Mouse (Mus musculus) C3H10T1/2 (cell line): Measurements from ENCODE around the gene Hist1h4a. TPM values are rescaled to one million over a fixed set of nuclear protein-coding genes. Genes with fewer than 3 reads are reported as not detected.

Experiments
- polyA plus RNA-seq, 2 experiments: library from polyadenylated mRNA; unstranded; fragments of >200 nt; fragmentation: generic; extraction: Trizol; gene quantifications; one replicate each; pipeline ENCODE4 v1.2.1; 2012; ENCODE audit warnings: missing spikeins in 2 of 2

Hist1h4a gene
- polyA plus RNA-seq: 10 to 100 TPM in 1 of 2 experiments, 1 to 10 TPM in 1; 4.4 to 17.3 TPM

DNA sequence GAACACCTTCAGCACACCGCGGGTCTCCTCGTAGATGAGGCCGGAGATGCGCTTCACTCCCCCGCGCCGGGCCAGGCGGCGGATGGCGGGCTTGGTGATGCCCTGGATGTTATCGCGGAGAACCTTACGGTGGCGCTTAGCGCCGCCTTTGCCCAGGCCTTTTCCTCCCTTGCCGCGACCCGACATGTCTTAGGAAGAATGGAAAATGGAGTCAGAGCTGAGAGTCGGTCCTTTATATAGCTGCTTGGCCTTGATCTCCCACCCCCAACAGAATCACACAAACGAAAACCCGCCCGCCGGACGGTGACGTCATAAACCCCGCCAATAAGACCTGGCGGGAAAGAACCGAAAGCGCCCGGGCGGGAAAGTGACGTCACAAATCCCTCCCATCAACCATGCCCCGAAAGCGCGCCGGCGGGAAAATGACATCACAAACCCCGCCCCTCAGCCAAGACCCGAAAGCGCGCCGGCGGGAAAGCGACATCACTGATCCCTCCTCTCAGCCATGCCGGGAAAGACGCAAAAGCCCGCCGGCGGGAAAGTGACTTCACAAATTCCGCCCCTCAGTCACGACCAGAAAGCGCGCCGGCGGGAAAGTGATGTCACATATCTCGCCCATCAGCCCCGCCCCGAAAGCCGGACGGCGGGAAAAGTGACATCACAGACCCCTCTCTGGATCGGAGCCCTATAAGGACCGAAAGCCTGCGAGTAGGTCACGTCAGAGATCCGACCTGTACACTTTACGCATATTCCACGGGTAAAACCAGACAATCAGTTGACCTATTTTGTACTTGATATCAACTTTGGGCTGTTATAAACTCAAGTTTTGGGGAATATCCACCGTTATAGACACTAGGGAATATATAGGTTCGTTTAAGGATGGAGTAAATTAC lies at the start of gene Hist1h4a:
Gene Hist1h4a (minus strand): TSS at position 259 of the 893 bp plus-strand sequence.

DNA sequence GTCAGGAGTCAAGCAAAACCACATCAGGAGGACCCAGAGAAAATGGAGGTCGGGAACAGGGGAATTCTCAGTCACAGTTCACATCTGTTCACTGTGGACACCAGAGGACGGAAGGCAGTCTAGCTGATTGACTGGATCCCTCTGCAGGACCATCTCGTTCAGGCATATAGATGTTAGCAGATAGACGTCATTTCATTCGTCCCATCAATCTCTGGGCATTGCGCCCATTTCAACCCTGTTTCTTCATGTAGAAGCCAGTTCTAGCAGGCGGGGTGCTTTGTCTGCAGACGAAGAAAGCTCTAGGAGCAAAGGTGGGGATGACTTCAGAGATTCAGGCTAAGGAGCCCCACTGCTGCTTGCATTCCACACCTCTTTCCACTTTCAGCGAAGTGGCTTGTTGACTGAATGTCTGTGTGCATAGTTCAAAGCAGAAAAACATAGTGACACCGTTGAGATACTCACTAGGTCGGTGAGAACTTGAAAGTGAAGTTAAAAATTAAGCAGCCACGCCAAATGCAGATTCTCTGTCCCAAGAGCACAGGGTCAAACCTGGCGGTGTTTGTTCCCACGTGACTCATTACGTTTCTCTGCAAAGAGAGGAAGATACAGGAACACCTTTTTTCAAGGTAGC lies 45.5 kb upstream of the Hist1h4a start, which contains the start of gene Slc17a2:
Gene Slc17a2 (plus strand): TSS at position 572 of the 631 bp plus-strand sequence.

GRCm38 (mm10) chr13:23769613-23770012 lies 8.6 kb upstream of the Hist1h4a start, which contains the start of gene Trim38:
Gene Trim38, plus strand, starts transcription at chr13:23769913.

DNA sequence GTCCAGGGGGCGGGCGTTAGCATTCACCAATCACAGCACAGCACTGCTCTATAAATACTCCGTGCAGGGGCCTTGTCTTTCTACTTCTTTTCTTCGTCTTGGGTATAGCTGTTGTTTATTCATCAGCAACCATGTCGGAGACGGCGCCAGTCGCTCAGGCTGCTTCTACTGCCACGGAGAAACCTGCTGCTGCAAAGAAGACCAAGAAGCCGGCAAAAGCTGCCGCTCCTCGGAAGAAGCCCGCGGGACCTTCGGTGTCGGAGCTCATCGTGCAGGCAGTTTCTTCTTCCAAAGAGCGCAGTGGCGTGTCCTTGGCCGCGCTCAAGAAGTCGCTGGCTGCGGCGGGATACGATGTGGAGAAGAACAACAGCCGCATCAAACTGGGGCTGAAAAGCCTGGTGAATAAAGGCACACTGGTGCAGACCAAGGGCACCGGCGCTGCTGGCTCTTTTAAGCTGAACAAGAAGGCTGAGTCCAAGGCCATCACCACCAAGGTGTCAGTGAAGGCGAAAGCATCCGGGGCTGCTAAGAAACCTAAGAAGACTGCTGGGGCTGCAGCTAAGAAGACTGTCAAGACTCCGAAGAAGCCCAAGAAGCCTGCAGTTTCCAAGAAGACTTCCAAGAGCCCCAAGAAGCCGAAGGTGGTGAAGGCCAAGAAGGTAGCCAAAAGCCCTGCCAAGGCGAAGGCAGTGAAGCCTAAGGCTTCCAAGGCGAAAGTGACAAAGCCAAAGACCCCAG lies 2.7 kb upstream of the Hist1h4a start, which contains the start of gene Hist1h1a:
Gene Hist1h1a (plus strand): TSS at position 81 of the 738 bp plus-strand sequence.

DNA sequence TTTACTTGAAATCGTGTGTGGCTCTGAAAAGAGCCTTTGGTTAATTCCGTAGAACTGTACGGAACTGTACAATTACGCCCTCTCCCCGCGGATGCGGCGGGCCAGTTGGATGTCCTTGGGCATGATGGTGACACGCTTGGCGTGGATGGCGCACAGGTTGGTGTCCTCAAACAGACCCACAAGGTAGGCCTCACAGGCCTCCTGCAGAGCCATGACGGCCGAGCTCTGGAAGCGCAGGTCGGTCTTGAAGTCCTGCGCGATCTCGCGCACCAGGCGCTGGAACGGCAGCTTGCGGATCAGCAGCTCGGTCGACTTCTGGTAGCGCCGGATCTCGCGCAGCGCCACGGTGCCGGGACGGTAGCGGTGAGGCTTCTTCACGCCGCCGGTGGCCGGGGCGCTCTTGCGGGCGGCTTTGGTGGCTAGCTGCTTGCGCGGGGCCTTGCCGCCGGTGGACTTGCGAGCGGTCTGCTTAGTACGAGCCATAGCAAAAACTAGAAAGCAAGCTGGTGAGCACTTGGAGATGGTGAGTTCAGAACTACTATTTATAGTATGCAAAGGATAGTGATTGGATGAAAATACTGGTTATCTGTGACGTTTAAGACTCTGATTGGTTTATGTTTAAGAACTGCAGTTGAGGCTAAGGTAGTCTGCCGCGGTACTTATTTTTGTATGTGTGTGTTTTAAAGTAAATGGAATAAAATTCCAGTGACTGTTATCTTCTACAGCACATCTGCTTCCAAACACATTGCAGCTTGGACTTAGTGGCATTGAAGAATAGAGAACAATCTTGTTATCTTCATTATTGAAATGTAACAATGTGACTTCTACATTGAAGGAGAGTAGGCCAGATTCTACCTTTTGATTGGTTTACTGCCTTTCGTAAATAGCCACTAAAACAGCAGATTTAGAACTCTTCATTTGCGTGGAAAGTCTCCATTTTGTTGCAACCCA lies 1.1 kb upstream of the Hist1h4a start, which contains the start of gene Hist1h3a:
Gene Hist1h3a (minus strand): TSS at position 516 of the 951 bp plus-strand sequence.

GRCm38 (mm10) chr13:23756790-23757189 lies 4.2 kb downstream of the Hist1h4a start, which contains the start of gene Hist1h4b:
Gene Hist1h4b, plus strand, starts transcription at chr13:23757013.

DNA sequence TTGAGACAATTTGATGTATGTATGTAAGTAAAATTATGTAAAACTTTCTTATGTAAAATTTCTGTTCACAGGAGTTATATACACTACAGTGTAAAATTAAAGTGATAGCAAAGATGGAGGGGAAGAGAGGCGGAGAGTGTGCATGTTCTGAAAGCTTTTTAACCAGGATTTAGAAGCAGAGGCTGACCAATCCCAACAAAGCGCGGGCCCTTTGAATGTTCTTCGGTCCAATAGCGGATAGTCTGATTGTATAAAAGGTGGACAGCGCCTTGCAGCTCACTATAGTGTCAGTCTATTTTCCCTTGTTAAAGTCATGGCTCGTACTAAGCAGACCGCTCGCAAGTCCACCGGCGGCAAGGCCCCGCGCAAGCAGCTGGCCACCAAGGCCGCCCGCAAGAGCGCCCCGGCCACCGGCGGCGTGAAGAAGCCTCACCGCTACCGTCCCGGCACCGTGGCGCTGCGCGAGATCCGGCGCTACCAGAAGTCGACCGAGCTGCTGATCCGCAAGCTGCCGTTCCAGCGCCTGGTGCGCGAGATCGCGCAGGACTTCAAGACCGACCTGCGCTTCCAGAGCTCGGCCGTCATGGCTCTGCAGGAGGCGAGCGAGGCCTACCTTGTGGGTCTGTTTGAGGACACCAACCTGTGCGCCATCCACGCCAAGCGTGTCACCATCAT lies 8.8 kb downstream of the Hist1h4a start, which contains the start of gene Hist1h3b:
Gene Hist1h3b (plus strand): TSS at position 201 of the 675 bp plus-strand sequence.

GRCm38 (mm10) chr13:23750839-23751477 lies 10.1 kb downstream of the Hist1h4a start, which contains the start of gene Hist1h2ab:
Gene Hist1h2ab, plus strand, starts transcription at chr13:23751126.

DNA sequence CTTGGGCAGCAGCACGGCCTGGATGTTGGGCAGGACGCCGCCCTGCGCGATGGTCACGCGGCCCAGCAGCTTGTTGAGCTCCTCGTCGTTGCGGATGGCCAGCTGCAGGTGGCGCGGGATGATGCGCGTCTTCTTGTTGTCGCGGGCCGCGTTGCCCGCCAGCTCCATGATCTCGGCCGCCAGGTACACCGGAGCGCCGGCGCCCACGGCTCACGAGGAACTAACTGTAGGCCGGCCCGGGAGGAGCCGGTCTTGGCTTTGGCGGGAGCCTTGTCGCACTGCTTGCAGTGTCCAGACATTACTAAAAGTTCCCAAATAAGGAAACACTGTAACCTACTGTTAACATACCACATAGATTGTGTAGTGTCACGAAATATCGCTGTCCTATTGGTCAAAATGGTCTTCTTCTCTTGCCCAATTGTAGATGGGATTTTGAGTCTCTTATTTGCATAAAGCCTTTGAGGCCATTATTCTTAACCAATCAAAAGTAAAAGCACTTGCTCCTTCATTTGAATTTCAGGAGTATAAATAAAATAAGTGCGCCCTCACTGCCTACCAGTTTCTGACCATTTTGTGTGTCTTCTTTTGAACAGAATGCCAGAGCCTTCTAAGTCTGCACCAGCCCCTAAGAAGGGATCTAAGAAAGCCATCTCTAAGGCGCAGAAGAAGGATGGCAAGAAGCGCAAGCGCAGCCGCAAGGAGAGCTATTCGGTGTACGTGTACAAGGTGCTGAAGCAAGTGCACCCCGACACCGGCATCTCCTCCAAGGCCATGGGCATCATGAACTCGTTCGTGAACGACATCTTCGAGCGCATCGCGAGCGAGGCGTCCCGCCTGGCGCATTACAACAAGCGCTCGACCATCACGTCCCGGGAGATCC lies 14.6 kb downstream of the Hist1h4a start, which contains the start of gene Hist1h2bb:
Gene Hist1h2bb (plus strand): TSS at position 534 of the 880 bp plus-strand sequence.

GRCm38 (mm10) chr13:23745381-23746161 lies 15.5 kb downstream of the Hist1h4a start, which contains the start of gene Hist1h3c:
Gene Hist1h3c, minus strand, starts transcription at chr13:23745602.

GRCm38 (mm10) chr13:23738677-23739068 lies 22.4 kb downstream of the Hist1h4a start, which contains the start of gene Hist1h1c:
Gene Hist1h1c, plus strand, starts transcription at chr13:23738808.

Other genes starting within 250 kb of the Hist1h4a start
- 10 to 100 TPM; 21.7 to 26.9 TPM for gene Hist1h4h, start 230.2 kb downstream of the Hist1h4a start, polyA plus RNA-seq
- gene Hist1h2af, start 227.3 kb downstream of the Hist1h4a start, polyA plus RNA-seq: 10 to 100 TPM; 20.1 to 25.8 TPM
- gene Hist1h3g, start 225.8 kb downstream of the Hist1h4a start, polyA plus RNA-seq: 10 to 100 TPM in 1 of 2 experiments, 1 to 10 TPM in 1; 4.5 to 20.4 TPM
- gene Hist1h2bh, start 217.8 kb downstream of the Hist1h4a start, polyA plus RNA-seq: 1 to 10 TPM; 1.5 to 3.4 TPM
- gene Hist1h3f, start 217.2 kb downstream of the Hist1h4a start, polyA plus RNA-seq: 1 to 10 TPM in 1 of 2 experiments, under 1 TPM in 1; 0.91 to 3.6 TPM
- gene Hist1h4f, start 209.6 kb downstream of the Hist1h4a start, polyA plus RNA-seq: 10 to 100 TPM in 1 of 2 experiments, 1 to 10 TPM in 1; 6.4 to 30.1 TPM
- gene Hist1h1d, start 208.0 kb downstream of the Hist1h4a start, polyA plus RNA-seq: under 1 TPM; 0.65 to 0.84 TPM
- gene Hist1h3e, start 198.9 kb downstream of the Hist1h4a start, polyA plus RNA-seq: 1 to 10 TPM; 1.8 to 8.3 TPM
- gene Hist1h2ae, start 190.0 kb downstream of the Hist1h4a start, polyA plus RNA-seq: 10 to 100 TPM in 1 of 2 experiments, 1 to 10 TPM in 1; 9.3 to 21.9 TPM
- gene Hist1h2bg, start 189.8 kb downstream of the Hist1h4a start, polyA plus RNA-seq: 10 to 100 TPM in 1 of 2 experiments, 1 to 10 TPM in 1; 7.9 to 12.4 TPM
- 10 to 100 TPM in 1 of 2 experiments, 1 to 10 TPM in 1; 2.2 to 10.3 TPM for gene Hist1h2bf, start 187.0 kb downstream of the Hist1h4a start, polyA plus RNA-seq
- gene Hist1h2ad, start 186.8 kb downstream of the Hist1h4a start, polyA plus RNA-seq: 1 to 10 TPM; 1.1 to 3.1 TPM
- gene Hist1h3d, start 185.5 kb downstream of the Hist1h4a start, polyA plus RNA-seq: 1 to 10 TPM; 2.9 to 3.0 TPM
- 10 to 100 TPM in 1 of 2 experiments, 1 to 10 TPM in 1; 3.2 to 10.4 TPM for gene Hist1h4d, start 179.6 kb downstream of the Hist1h4a start, polyA plus RNA-seq
- gene Hist1h2be, start 140.1 kb downstream of the Hist1h4a start, polyA plus RNA-seq: 1 to 10 TPM; 1.4 to 2.5 TPM
- 1 to 10 TPM; 1.7 to 3.9 TPM for gene Hist1h1e, start 138.7 kb downstream of the Hist1h4a start, polyA plus RNA-seq
- under 1 TPM; 0.98 TPM for gene Hist1h2ac, start 77.3 kb downstream of the Hist1h4a start, polyA plus RNA-seq
- 10 to 100 TPM; 11.8 to 98.9 TPM for gene Hist1h2bc, start 77.0 kb downstream of the Hist1h4a start, polyA plus RNA-seq
- gene Hist1h1t, start 65.4 kb downstream of the Hist1h4a start, polyA plus RNA-seq: under 1 TPM in 1 of 2 experiments, not detected in 1; 0.27 TPM
- gene Hist1h4c, start 62.8 kb downstream of the Hist1h4a start, polyA plus RNA-seq: 1 to 10 TPM; 1.3 to 3.2 TPM
- under 1 TPM; 0.15 to 0.91 TPM for gene Hfe, start 50.4 kb downstream of the Hist1h4a start, polyA plus RNA-seq
- 100 to 1,000 TPM in 1 of 2 experiments, 10 to 100 TPM in 1; 12.7 to 138 TPM for gene Hist1h1c, start 22.4 kb downstream of the Hist1h4a start, polyA plus RNA-seq
- 10 to 100 TPM in 1 of 2 experiments, 1 to 10 TPM in 1; 5.7 to 21.7 TPM for gene Hist1h3c, start 15.6 kb downstream of the Hist1h4a start, polyA plus RNA-seq
- gene Hist1h2bb, start 14.5 kb downstream of the Hist1h4a start, polyA plus RNA-seq: 10 to 100 TPM in 1 of 2 experiments, 1 to 10 TPM in 1; 3.2 to 12.9 TPM
- 10 to 100 TPM in 1 of 2 experiments, 1 to 10 TPM in 1; 4.4 to 13.0 TPM for gene Hist1h2ab, start 10.1 kb downstream of the Hist1h4a start, polyA plus RNA-seq
- gene Hist1h3b, start 9.0 kb downstream of the Hist1h4a start, polyA plus RNA-seq: 1 to 10 TPM; 2.9 to 8.0 TPM
- gene Hist1h4b, start 4.2 kb downstream of the Hist1h4a start, polyA plus RNA-seq: 10 to 100 TPM; 12.9 to 53.5 TPM
- 1 to 10 TPM; 3.2 to 8.0 TPM for gene Hist1h3a, start 1.2 kb upstream of the Hist1h4a start, polyA plus RNA-seq
- 1 to 10 TPM in 1 of 2 experiments, under 1 TPM in 1; 0.26 to 1.2 TPM for gene Hist1h1a, start 2.4 kb upstream of the Hist1h4a start, polyA plus RNA-seq
- under 1 TPM in 1 of 2 experiments, not detected in 1; 0.05 TPM for gene Trim38, start 8.7 kb upstream of the Hist1h4a start, polyA plus RNA-seq
- gene Slc17a2, start 45.8 kb upstream of the Hist1h4a start, polyA plus RNA-seq: not detected
- gene Slc17a3, start 78.2 kb upstream of the Hist1h4a start, polyA plus RNA-seq: not detected
- not detected for gene Slc17a1, start 106.5 kb upstream of the Hist1h4a start, polyA plus RNA-seq
- gene Slc17a4, start 153.8 kb upstream of the Hist1h4a start, polyA plus RNA-seq: not detected
- not detected for gene Hist1h2ba, start 172.9 kb upstream of the Hist1h4a start, polyA plus RNA-seq
- not detected for gene Hist1h2aa, start 173.2 kb upstream of the Hist1h4a start, polyA plus RNA-seq
- gene Scgn, start 230.0 kb upstream of the Hist1h4a start, polyA plus RNA-seq: not detected